Mouse (Mus musculus) neural tube, embryonic 14.5 days (tissue): ENCODE data around the gene 4933434E20Rik. TPM values are rescaled to one million over a fixed set of nuclear protein-coding genes. Genes with fewer than 3 reads are reported as not detected.

Experiments used
- ATAC-seq: fragments of 200-750 bp; cut with Nextera tagmentation; 2 replicates; pipeline ENCODE4 v1.8.0; 2017; ENCODE audit warnings: low read depth, mild to moderate bottlenecking, moderate TSS enrichment, moderate library complexity
- H3K27ac ChIP-seq: fragments of 300-500 bp; sonication (generic); 2 replicates; pipeline ENCODE4 v1.5.1; 2014; ENCODE audit warnings: low read depth, mild to moderate bottlenecking, control low read depth, low read length, moderate library complexity, mixed read lengths
- H3K27me3 ChIP-seq: fragments of 300-500 bp; sonication (generic); 2 replicates; pipeline ENCODE4 v1.6.1; 2014; ENCODE audit warnings: low read length; ENCODE audit not compliant: control insufficient read depth, insufficient read depth
- H3K36me3 ChIP-seq: fragments of 300-500 bp; sonication (generic); 2 replicates; pipeline ENCODE4 v1.6.1; 2014; ENCODE audit warnings: low read length, mixed read lengths; ENCODE audit not compliant: control insufficient read depth, insufficient read depth
- H3K4me1 ChIP-seq: fragments of 300-500 bp; sonication (generic); 2 replicates; pipeline ENCODE4 v1.6.1; 2014; ENCODE audit warnings: low read length; ENCODE audit not compliant: control insufficient read depth, insufficient read depth
- H3K4me2 ChIP-seq: fragments of 300-500 bp; sonication (generic); 2 replicates; pipeline ENCODE4 v1.6.1; 2014; ENCODE audit warnings: mild to moderate bottlenecking, low read depth, low read length, control low read depth
- H3K4me3 ChIP-seq: fragments of 300-500 bp; sonication (generic); 2 replicates; pipeline ENCODE4 v1.5.1; 2014; ENCODE audit warnings: low read depth, low read length, control low read depth, mixed read lengths
- H3K9ac ChIP-seq: fragments of 300-500 bp; sonication (generic); replicated peaks from 2 replicates; pipeline ENCODE4 v1.6.1; 2014; ENCODE audit warnings: low read depth, mild to moderate bottlenecking, control low read depth, low read length, mixed read lengths
- H3K9me3 ChIP-seq: fragments of 300-500 bp; sonication (generic); 2 replicates; pipeline ENCODE4 v1.6.1; 2016; ENCODE audit warnings: low read length; ENCODE audit not compliant: control insufficient read depth
- WGBS: fragments of 180-500 bp; shearing (Covaris S2); extraction: QIAGEN DNeasy Blood & Tissue Kit; methylation state at CpG from one replicate; pipeline ENCODE4 v1.1.7; 2014; 5-methylcytosine and 5-hydroxymethylcytosine counted together
- polyA plus RNA-seq: library from polyadenylated mRNA; unstranded; fragments of >200 nt; fragmentation: Nextera tagmentation; extraction: Ambion mirVana; gene quantifications from 2 replicates; pipeline ENCODE4 v1.2.1, GENCODE M21; 2014

The 4933434E20Rik gene
- polyA plus RNA-seq, 1 experiment from 2014 or later, result 232 TPM

DNA sequence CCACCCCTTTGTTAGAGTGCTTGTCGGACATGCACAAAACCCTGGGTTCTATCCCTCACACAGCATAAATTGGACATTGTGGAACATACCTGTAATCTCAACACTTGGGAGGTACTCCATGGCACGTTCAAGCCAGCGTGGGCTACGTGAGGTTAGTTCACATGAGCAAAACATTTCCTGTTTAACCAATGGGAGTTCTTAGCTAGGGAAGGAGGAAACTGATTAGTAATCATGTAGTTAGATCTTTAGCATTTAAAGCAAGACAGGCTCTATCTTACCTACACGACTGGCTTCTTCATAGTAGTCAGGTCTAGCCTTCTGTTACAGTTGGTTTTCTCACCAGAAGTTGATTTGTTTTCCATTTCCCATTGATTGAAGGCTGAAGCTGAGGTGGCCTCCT lies 34.6 kb downstream of the 4933434E20Rik start:
- ATAC-seq, result no peak
- 89% methylated on average over 5 of the region's 5 CpGs for WGBS
- H3K4me3 ChIP-seq, result no peak overlapping the region
- H3K9ac ChIP-seq, result no peak overlapping the region
- H3K9me3 ChIP-seq, result no peaks in the 10 kb centered on the region
- no peak overlapping the region for H3K27ac ChIP-seq
- no peaks in the 10 kb centered on the region for H3K27me3 ChIP-seq
- peaks cover 42% of the 10 kb centered on the region for H3K36me3 ChIP-seq
- no peak overlapping the region for H3K4me2 ChIP-seq
- H3K4me1 ChIP-seq, result peaks cover 23% of the 10 kb centered on the region

DNA sequence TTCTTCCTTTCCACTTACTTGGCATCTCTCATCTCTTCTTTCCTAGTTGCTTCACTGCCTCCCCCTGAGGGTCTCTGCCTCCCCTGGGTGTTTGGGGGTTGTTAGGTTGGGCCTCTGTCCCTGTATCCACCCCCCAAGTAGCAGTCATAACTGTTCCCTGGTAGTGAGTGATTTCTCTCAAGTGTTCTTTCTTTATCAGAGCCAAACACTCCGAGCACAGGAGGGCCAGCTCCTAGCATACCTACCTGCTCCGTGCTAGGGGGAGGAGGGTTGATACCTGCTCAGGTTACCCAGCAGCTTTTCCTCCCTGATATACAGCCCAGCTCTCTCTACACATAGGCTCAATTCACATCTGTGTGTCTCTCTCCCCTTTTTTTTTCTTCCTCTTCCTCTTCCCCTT lies 37.2 kb downstream of the 4933434E20Rik start:
- Histone ChIP-seq H3K9me3 (no peaks in the 10 kb centered on the region), H3K36me3 (peaks cover 54% of the 10 kb centered on the region), H3K27ac (no peak overlapping the region), H3K4me3 (no peak overlapping the region), H3K4me2 (no peak overlapping the region), H3K9ac (no peak overlapping the region), H3K4me1 (peaks cover 6% of the 10 kb centered on the region), H3K27me3 (no peaks in the 10 kb centered on the region)
- WGBS, result 98% methylated on average over 2 of the region's 2 CpGs
- no peak for ATAC-seq

DNA sequence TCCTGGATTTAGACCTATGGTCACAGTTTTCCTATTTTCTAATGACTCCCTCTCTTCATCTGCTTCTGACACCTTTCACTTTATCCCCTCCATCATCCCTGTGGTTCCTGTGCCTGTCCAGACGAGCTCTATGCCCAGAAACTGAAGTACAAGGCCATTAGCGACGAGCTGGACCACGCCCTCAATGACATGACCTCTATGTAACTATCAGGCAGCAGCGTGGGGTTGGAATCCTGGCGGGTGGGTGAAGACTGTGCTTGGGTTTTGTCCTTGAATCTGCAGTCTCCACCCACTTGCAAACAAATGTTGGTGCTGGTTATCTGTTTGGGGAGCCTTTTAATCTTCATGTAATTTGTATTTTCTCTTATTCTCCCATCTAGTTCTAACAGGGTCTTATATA lies 39.5 kb downstream of the 4933434E20Rik start:
- 92% methylated on average over 6 of the region's 6 CpGs for WGBS
- Histone ChIP-seq H3K27ac (no peak overlapping the region), H3K4me2 (no peak overlapping the region), H3K36me3 (peaks cover 54% of the 10 kb centered on the region), H3K4me1 (no peaks in the 10 kb centered on the region), H3K27me3 (no peaks in the 10 kb centered on the region), H3K9ac (no peak overlapping the region), H3K4me3 (no peak overlapping the region), H3K9me3 (no peaks in the 10 kb centered on the region)
- ATAC-seq, result no peak

DNA sequence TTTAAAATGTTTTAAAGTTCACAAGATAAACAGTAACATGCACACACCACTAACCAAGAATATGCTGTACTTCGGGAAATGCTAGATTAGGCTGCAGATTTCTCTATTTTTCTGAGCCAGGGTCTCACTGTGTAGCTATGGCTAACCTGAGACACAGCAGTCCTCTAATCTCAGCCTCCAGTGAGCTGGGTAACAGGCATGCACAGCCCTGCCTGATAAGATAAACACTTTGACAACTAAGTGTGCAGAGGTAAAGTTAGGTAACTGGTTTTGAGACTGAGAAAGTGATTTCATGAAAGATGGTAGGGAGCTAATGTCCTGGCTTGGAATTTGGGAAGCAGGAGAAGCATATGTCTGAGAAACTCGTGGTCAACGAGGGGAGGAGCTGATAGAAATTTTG lies 43.0 kb downstream of the 4933434E20Rik start:
- Histone ChIP-seq H3K9ac (no peak overlapping the region), H3K36me3 (peaks cover 32% of the 10 kb centered on the region), H3K9me3 (no peaks in the 10 kb centered on the region), H3K4me3 (no peak overlapping the region), H3K27ac (no peak overlapping the region), H3K27me3 (no peaks in the 10 kb centered on the region), H3K4me1 (no peaks in the 10 kb centered on the region), H3K4me2 (no peak overlapping the region)
- no peak for ATAC-seq
- WGBS, result 96% methylated on average over 3 of the region's 3 CpGs

DNA sequence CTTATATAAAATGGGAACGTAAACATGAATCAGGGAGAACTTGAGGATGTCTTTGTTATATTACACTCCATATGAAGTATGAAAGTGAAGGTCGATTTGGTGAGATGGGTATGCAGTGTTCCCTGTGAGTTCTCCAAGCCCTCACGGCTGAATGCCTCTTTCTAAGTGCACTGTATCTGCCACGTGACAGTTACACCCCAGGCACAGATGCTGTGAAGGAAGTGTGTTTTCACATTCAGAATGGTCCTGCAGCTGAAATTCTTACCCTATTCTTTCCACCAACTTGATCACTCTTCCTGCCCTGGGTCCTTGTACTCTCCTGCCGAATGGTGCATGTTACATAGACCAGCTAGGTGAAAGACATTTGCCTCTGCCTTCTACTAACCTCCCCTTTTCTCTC lies 46.5 kb downstream of the 4933434E20Rik start:
- peaks cover 10% of the 10 kb centered on the region for H3K36me3 ChIP-seq
- WGBS, result 86% methylated on average over 5 of the region's 5 CpGs
- H3K27ac ChIP-seq, result no peak overlapping the region
- no peak overlapping the region for H3K4me2 ChIP-seq
- no peaks in the 10 kb centered on the region for H3K4me1 ChIP-seq
- H3K9ac ChIP-seq, result no peak overlapping the region
- no peak for ATAC-seq
- no peaks in the 10 kb centered on the region for H3K27me3 ChIP-seq
- H3K4me3 ChIP-seq, result no peak overlapping the region
- H3K9me3 ChIP-seq, result no peaks in the 10 kb centered on the region

DNA sequence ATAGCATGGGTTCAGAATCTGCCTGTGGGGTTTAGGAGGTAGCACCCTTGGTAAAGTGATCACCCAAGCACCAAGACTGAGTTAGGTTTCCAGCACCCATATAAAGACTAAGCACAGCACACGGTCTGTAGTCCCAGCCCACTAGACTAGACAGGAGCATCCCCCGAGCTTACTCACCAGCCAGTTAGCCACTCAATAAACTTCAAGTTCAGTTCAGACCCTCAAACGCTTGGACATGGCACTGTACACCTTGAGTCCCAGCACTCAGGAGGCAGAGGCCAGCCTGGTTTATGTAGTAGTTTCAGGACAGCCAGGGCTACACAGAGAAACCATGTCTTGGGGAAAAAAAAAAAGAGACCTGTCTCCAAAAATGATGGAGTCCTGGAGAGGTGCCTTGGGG lies 49.6 kb downstream of the 4933434E20Rik start:
- no peaks in the 10 kb centered on the region for H3K9me3 ChIP-seq

DNA sequence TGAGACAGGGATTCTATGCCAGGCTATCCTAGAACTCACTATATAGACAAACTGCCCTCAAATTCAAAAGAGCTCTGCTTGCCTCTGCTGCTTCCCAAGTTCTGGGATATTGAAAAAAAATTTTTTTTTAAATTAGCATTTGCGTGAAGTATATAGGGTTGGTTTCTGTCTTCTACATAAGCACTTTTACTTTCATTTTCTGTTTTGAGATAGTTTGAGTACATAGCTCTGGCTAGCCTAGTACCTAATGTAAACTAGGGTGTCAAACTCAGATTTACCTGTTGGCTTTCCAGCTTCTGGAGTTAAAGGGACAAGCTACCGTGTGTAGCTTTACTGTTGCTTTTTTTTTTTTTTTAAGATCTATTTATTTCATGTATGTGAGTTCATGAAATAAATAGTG lies 50.2 kb downstream of the 4933434E20Rik start:
- 94% methylated on average over 2 of the region's 2 CpGs for WGBS
- Histone ChIP-seq H3K4me1 (no peaks in the 10 kb centered on the region), H3K27me3 (no peaks in the 10 kb centered on the region), H3K9me3 (no peaks in the 10 kb centered on the region), H3K4me3 (no peak overlapping the region), H3K9ac (no peak overlapping the region), H3K36me3 (peaks cover 5% of the 10 kb centered on the region; the same call in 1 of the 2 replicates), H3K27ac (no peak overlapping the region), H3K4me2 (no peak overlapping the region)
- no peak for ATAC-seq

More for the DNA sequence above, 49.6 kb downstream of the 4933434E20Rik start:
- Histone ChIP-seq H3K27me3 (no peaks in the 10 kb centered on the region), H3K9ac (no peak overlapping the region), H3K27ac (no peak overlapping the region), H3K4me3 (no peak overlapping the region), H3K36me3 (peaks cover 5% of the 10 kb centered on the region; the same call in 1 of the 2 replicates), H3K4me2 (no peak overlapping the region), H3K4me1 (no peaks in the 10 kb centered on the region)
- 97% methylated on average over 3 of the region's 3 CpGs for WGBS
- ATAC-seq, result no peak

DNA sequence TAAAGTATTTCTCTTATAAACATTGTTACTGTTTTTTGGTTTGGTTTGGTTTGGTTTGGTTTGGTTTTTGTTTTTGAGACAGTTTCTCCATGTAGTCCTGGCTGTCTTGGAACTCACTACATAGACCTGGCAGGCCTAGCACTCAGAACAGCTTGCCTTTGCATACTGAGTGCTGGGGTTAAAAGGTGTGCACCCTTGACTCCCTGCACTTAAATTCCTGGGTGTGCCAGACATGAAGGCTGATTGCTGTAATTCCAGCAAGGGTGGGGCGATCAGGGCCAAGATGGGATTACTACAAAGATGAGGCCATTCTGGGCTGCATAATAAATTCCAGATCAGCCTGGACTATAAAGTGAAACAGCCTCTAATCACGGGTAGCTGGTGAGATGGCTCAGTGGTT lies 50.8 kb downstream of the 4933434E20Rik start:
- H3K4me3 ChIP-seq, result no peak overlapping the region
- no peaks in the 10 kb centered on the region for H3K4me1 ChIP-seq
- peaks cover 5% of the 10 kb centered on the region; the same call in 1 of the 2 replicates for H3K36me3 ChIP-seq
- no peak overlapping the region for H3K9ac ChIP-seq
- no peak overlapping the region for H3K4me2 ChIP-seq
- no peak for ATAC-seq
- no peaks in the 10 kb centered on the region for H3K27me3 ChIP-seq
- no peaks in the 10 kb centered on the region for H3K9me3 ChIP-seq
- no peak overlapping the region for H3K27ac ChIP-seq
- 71% methylated on average over 2 of the region's 2 CpGs for WGBS

DNA sequence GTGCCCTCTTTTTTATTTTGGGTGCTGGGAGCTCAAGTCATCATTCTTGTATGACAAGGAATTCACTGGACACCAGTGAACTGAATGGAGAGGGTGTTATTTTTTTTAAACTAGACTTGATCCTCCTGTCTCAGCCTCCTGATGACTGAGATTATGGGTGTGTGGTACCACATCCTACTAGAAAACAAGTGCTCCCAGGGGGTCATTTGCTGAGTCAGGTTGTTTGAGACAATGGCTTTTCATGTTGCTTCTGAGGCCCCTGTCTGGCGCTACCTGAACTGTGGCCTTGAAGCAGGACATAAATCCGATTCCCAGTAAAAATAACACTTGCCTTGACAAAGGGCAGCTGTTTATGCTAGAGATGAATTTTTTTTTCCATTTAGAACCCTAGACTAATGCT lies 51.7 kb downstream of the 4933434E20Rik start:
- peaks cover 2% of the 10 kb centered on the region; the same call in 1 of the 2 replicates for H3K36me3 ChIP-seq
- no peak overlapping the region for H3K4me2 ChIP-seq
- no peak overlapping the region for H3K4me3 ChIP-seq
- H3K27ac ChIP-seq, result no peak overlapping the region
- H3K27me3 ChIP-seq, result no peaks in the 10 kb centered on the region
- WGBS, result 82% methylated on average over 2 of the region's 2 CpGs
- no peaks in the 10 kb centered on the region for H3K9me3 ChIP-seq
- H3K4me1 ChIP-seq, result no peaks in the 10 kb centered on the region
- no peak for ATAC-seq
- no peak overlapping the region for H3K9ac ChIP-seq

DNA sequence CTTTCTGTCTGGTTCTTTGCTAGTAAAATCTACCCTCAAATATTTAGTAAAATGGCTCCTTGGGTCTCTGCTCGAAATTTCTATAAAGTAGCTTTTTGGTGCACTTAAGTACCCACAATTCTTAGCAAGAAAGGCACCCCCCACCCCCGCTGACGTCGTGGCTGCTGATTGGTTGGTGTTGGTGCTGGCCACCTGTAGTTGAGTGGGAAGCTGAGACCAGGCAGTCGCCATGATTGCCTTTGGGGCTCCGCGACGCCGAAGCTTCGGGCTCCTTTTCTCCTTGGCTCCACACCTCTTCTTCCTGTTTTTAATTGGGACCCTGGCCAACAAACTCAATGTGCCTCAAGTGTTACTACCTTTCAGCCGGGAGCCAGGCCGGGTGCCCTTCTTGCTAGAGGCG lies 52.5 kb downstream of the 4933434E20Rik start, which contains the start of gene Nup210l:
Gene Nup210l, plus strand, starts transcription at position 195 of the 400 bp plus-strand sequence.
- H3K4me2 ChIP-seq, result no peak within 1 kb of the TSS
- no peak within 1 kb of the TSS for H3K27ac ChIP-seq
- 87% methylated on average over 13 of the region's 13 CpGs for WGBS
- no peaks in the 10 kb centered on the region for H3K27me3 ChIP-seq
- no peaks in the 10 kb centered on the region for H3K9me3 ChIP-seq
- no peaks in the 10 kb centered on the region for H3K36me3 ChIP-seq
- no peak within 1 kb of the TSS for H3K9ac ChIP-seq
- no peak for ATAC-seq
- no peak within 1 kb of the TSS for H3K4me3 ChIP-seq
- H3K4me1 ChIP-seq, result no peaks in the 10 kb centered on the region
